Mouse (Mus musculus): ENCODE measurements around the gene Canx. TPM values are rescaled to one million over a fixed set of nuclear protein-coding genes. Genes with fewer than 3 reads are reported as not detected.

Canx gene
- polyA plus RNA-seq, 1 experiment from 2014 or later: 248 TPM

DNA sequence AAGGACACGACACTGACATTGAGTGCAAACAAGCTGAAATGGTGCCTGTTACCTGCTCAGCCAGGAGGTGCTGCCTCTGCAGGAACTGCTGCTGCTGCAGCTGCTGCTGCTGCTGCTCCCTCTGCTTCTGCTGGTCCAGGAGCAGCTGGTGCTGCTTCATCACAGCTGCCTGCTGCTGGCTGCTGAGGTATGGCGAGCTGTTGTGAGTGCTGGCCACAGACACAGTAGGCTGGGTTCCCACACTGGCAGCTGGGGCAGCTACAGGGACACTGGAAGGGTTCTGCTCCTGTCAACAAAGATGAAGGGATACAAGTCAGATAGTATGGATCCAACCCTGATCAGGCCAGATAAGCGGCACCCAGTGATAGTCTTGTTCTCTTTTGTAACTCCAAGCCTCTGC is 62.3 kb downstream of the Canx start:
- Histone ChIP-seq H3K9me3 (ENCODE audit: control insufficient read depth, low read length) (no peaks in the 10 kb centered on the region), H3K27ac (ENCODE audit: low read depth, low read length) (no peak overlapping the region), H3K9ac (ENCODE audit: low read length) (no peak overlapping the region), H3K36me3 (ENCODE audit: control insufficient read depth, insufficient read depth, low read length) (peaks cover 17% of the 10 kb centered on the region), H3K4me3 (ENCODE audit: low read depth, low read length) (no peak overlapping the region), H3K4me1 (replicated peaks; ENCODE audit: control insufficient read depth, insufficient read depth, low read length) (no peaks in the 10 kb centered on the region), H3K4me2 (ENCODE audit: low read depth, low read length, severe bottlenecking) (no peak overlapping the region), H3K27me3 (ENCODE audit: control insufficient read depth, insufficient read depth, low read length) (no peaks in the 10 kb centered on the region)
- ATAC-seq (replicated peaks; ENCODE audit: low FRiP score) (no peak), DNase-seq (ENCODE audit: low spot score) (no peak)
- 92% methylated on average over 3 of the region's 3 CpGs for WGBS

DNA sequence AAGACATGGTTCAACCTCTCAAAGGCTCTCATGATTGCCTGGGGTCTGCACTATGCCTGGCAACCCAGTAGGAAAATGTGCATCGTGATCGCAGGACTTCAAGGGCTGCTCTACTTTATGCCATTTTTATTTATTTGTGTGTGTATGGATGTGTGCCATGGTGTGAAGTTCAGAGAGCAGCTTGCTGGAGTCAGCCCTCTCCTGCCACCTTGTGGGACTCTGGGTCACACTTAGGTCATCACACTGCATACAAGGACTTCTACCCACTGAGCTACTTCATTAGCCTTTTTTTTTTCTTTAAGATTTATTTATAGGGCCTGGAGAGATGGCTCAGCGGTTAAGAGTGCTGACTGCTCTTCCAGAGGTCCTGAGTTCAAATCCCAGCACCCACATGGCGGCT is 63.5 kb downstream of the Canx start:
- Histone ChIP-seq H3K27ac (ENCODE audit: low read depth, low read length) (no peak overlapping the region), H3K27me3 (ENCODE audit: control insufficient read depth, insufficient read depth, low read length) (no peaks in the 10 kb centered on the region), H3K4me1 (replicated peaks; ENCODE audit: control insufficient read depth, insufficient read depth, low read length) (no peaks in the 10 kb centered on the region), H3K9me3 (ENCODE audit: control insufficient read depth, low read length) (no peaks in the 10 kb centered on the region), H3K36me3 (ENCODE audit: control insufficient read depth, insufficient read depth, low read length) (peaks cover 22% of the 10 kb centered on the region), H3K4me3 (ENCODE audit: low read depth, low read length) (no peak overlapping the region), H3K4me2 (ENCODE audit: low read depth, low read length, severe bottlenecking) (no peak overlapping the region), H3K9ac (ENCODE audit: low read length) (no peak overlapping the region)
- no peak for ATAC-seq (replicated peaks; ENCODE audit: low FRiP score)
- DNase-seq (ENCODE audit: low spot score): no peak
- WGBS: 87% methylated on average over 4 of the region's 4 CpGs

DNA sequence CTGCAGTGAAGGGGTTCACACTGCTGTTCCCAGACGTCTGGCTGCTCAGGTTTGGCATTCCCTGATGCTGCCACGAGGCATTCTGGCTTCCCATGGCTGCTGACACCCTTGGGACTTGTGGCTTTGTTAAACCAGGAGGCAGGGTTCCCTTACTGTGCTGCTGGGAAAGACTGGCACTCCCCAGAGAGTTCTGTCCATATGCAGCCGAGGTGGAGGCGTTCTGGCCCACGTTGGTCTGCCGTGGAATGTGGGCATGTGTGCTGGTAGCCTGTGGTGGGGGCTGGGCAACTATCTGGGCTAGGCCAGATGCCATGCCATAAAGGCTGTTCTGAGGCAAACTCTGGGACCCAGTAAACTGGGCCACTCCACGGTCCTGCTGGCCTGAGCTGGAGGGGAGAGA is 67.2 kb downstream of the Canx start:
- WGBS: 84% methylated on average over 7 of the region's 7 CpGs
- ATAC-seq (replicated peaks; ENCODE audit: low FRiP score): no peak
- no peak overlapping the region for H3K4me3 ChIP-seq (ENCODE audit: low read depth, low read length)
- no peaks in the 10 kb centered on the region for H3K4me1 ChIP-seq (replicated peaks; ENCODE audit: control insufficient read depth, insufficient read depth, low read length)
- H3K4me2 ChIP-seq (ENCODE audit: low read depth, low read length, severe bottlenecking): no peak overlapping the region
- no peak for DNase-seq (ENCODE audit: low spot score)
- no peak overlapping the region for H3K9ac ChIP-seq (ENCODE audit: low read length)
- H3K9me3 ChIP-seq (ENCODE audit: control insufficient read depth, low read length): no peaks in the 10 kb centered on the region
- H3K27me3 ChIP-seq (ENCODE audit: control insufficient read depth, insufficient read depth, low read length): no peaks in the 10 kb centered on the region
- peaks cover 18% of the 10 kb centered on the region for H3K36me3 ChIP-seq (ENCODE audit: control insufficient read depth, insufficient read depth, low read length)
- no peak overlapping the region for H3K27ac ChIP-seq (ENCODE audit: low read depth, low read length)

DNA sequence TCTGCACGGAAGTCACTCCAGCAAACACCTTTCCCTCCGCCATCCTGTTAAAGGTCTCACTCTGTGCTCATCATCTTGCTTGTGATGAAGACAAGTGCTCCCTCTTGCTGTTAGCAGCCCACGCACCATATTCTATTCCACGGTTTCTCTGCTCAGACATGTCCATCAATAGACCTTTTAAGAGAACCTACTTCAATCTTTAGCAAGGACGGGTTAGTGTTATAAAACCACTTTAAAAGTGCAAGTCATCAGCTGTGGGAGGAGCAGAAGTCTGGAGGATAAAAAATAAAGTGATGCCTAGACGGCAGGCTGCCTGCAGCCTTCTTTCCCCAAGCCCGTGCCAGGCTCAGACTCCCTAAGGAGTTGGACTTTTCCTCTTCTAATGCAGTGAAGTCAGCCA is 68.9 kb downstream of the Canx start:
- no peak for ATAC-seq (replicated peaks; ENCODE audit: low FRiP score)
- Histone ChIP-seq H3K9me3 (ENCODE audit: control insufficient read depth, low read length) (no peaks in the 10 kb centered on the region), H3K4me2 (ENCODE audit: low read depth, low read length, severe bottlenecking) (no peak overlapping the region), H3K27me3 (ENCODE audit: control insufficient read depth, insufficient read depth, low read length) (no peaks in the 10 kb centered on the region), H3K36me3 (ENCODE audit: control insufficient read depth, insufficient read depth, low read length) (peaks cover 10% of the 10 kb centered on the region; the same call in 1 of the 2 replicates), H3K27ac (ENCODE audit: low read depth, low read length) (no peak overlapping the region), H3K4me3 (ENCODE audit: low read depth, low read length) (no peak overlapping the region), H3K9ac (ENCODE audit: low read length) (no peak overlapping the region), H3K4me1 (replicated peaks; ENCODE audit: control insufficient read depth, insufficient read depth, low read length) (no peaks in the 10 kb centered on the region)
- 89% methylated on average over 7 of the region's 7 CpGs for WGBS
- DNase-seq (ENCODE audit: low spot score): no peak

DNA sequence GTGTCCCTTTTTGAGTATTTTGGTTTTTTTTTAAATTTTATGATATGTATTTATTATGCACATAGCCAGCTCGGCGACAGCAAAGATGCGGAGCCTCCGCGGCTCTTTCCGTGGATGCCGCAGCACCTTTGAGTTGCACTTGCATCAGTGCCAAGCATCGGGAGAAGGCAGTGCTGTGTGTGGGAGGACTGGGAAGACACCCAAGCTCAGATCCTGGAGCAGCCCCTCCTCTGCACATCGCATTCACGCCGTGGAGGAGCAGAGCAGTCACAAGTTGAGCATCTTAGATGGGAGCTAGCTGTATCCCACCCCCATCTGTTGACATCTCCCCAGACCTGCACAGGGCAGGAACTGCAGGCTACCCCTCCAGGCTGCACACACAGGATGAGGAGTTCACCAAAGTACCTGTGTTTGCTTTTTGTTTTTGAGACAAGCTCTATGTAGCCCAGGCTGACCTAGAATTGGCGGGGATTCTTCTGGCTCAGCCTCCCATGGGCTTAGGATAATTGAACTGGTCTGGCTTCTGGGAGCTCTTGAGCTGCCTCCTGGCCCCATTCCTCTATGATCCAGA is 71.4 kb downstream of the Canx start:
- ATAC-seq (replicated peaks; ENCODE audit: low FRiP score) (no peak), DNase-seq (ENCODE audit: low spot score) (no peak)
- Histone ChIP-seq H3K36me3 (ENCODE audit: control insufficient read depth, insufficient read depth, low read length) (peaks cover 10% of the 10 kb centered on the region; the same call in 1 of the 2 replicates), H3K4me1 (replicated peaks; ENCODE audit: control insufficient read depth, insufficient read depth, low read length) (no peaks in the 10 kb centered on the region), H3K27ac (ENCODE audit: low read depth, low read length) (no peak overlapping the region), H3K4me3 (ENCODE audit: low read depth, low read length) (no peak overlapping the region), H3K9ac (ENCODE audit: low read length) (no peak overlapping the region), H3K4me2 (ENCODE audit: low read depth, low read length, severe bottlenecking) (no peak overlapping the region), H3K9me3 (ENCODE audit: control insufficient read depth, low read length) (no peaks in the 10 kb centered on the region), H3K27me3 (ENCODE audit: control insufficient read depth, insufficient read depth, low read length) (no peaks in the 10 kb centered on the region)
- 82% methylated on average over 12 of the region's 12 CpGs for WGBS

DNA sequence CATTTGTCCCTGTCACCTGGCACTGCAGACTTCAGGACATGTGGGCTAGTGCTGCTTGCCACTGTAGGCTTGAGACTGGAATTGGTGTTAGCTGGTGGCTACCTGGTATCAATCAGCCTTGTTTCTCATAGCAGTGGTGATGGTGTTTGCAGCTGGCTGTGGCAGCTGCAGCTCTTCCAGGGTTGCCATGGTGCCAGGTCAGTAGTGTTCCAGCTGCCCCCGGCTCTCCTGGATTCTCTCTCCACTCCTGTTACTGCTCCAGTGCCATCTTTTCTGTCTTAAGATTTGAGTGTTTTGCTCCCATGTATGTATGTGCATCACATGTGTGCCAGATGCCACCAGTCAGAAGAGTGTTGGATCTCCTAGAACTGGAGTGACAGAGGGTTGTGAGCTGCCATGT is 72.1 kb downstream of the Canx start:
- DNase-seq (ENCODE audit: low spot score): no peak
- WGBS: 71% methylated on average over 1 of the region's 1 CpGs
- ATAC-seq (replicated peaks; ENCODE audit: low FRiP score): no peak
- Histone ChIP-seq H3K4me3 (ENCODE audit: low read depth, low read length) (no peak overlapping the region), H3K4me1 (replicated peaks; ENCODE audit: control insufficient read depth, insufficient read depth, low read length) (no peaks in the 10 kb centered on the region), H3K4me2 (ENCODE audit: low read depth, low read length, severe bottlenecking) (no peak overlapping the region), H3K9me3 (ENCODE audit: control insufficient read depth, low read length) (no peaks in the 10 kb centered on the region), H3K27me3 (ENCODE audit: control insufficient read depth, insufficient read depth, low read length) (no peaks in the 10 kb centered on the region), H3K27ac (ENCODE audit: low read depth, low read length) (no peak overlapping the region), H3K9ac (ENCODE audit: low read length) (no peak overlapping the region), H3K36me3 (ENCODE audit: control insufficient read depth, insufficient read depth, low read length) (peaks cover 7% of the 10 kb centered on the region; the same call in 1 of the 2 replicates)

DNA sequence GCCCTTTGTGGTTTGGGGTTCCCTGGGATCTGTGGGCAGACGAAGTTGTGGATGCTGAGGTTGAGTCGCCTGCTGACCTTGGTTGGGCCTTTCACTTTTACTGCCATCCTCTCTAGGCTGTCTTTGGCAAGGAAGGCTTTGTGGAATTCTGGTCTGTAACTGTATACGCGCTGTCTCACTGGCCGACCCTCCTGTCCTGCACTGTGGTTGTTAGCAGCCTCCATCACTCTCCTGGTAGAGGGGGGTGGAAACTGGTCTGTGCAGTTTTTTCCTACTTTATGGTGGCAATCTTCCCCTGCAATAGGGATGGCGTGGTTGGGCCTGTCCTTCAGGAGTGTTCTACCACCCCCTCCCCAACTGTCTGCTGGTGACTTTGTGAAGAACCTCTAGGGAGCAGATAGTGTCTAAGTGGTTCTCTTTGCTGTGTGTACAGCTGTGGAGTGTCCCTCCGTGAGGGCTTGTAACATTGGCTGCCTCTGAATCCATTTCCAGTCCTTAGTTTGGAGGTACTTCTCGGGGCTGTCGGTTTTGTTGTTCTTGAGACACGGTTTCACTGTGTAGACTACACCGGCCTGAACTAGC is 72.7 kb downstream of the Canx start:
- no peak overlapping the region for H3K9ac ChIP-seq (ENCODE audit: low read length)
- H3K9me3 ChIP-seq (ENCODE audit: control insufficient read depth, low read length): no peaks in the 10 kb centered on the region
- 76% methylated on average over 11 of the region's 11 CpGs for WGBS
- no peak for DNase-seq (ENCODE audit: low spot score)
- ATAC-seq (replicated peaks; ENCODE audit: low FRiP score): no peak
- peaks cover 6% of the 10 kb centered on the region; the same call in 1 of the 2 replicates for H3K36me3 ChIP-seq (ENCODE audit: control insufficient read depth, insufficient read depth, low read length)
- no peaks in the 10 kb centered on the region for H3K27me3 ChIP-seq (ENCODE audit: control insufficient read depth, insufficient read depth, low read length)
- no peaks in the 10 kb centered on the region for H3K4me1 ChIP-seq (replicated peaks; ENCODE audit: control insufficient read depth, insufficient read depth, low read length)
- H3K4me2 ChIP-seq (ENCODE audit: low read depth, low read length, severe bottlenecking): no peak overlapping the region
- no peak overlapping the region for H3K4me3 ChIP-seq (ENCODE audit: low read depth, low read length)
- no peak overlapping the region for H3K27ac ChIP-seq (ENCODE audit: low read depth, low read length)

DNA sequence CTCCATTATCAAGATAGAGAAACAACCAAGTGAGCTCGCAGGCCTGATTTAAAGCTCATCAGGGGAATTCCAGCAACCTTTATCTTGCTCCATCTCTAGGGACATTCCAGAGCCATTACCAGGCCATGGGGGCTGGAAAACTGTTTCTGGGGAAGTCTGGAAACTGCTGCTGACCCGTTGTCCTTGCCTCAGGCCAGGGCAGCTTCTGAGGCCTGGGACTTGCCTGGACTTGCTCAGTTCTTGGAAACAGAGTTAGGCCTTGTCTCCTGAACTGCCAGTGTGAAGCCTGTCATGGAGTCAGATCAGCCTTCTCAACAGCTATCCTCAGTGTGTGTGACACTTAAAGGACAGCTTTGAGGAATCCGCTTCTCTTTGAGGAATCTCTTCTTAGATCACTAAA is 73.3 kb downstream of the Canx start:
- H3K36me3 ChIP-seq (ENCODE audit: control insufficient read depth, insufficient read depth, low read length): peaks cover 2% of the 10 kb centered on the region; the same call in 1 of the 2 replicates
- no peaks in the 10 kb centered on the region for H3K9me3 ChIP-seq (ENCODE audit: control insufficient read depth, low read length)
- ATAC-seq (replicated peaks; ENCODE audit: low FRiP score): no peak
- no peak for DNase-seq (ENCODE audit: low spot score)
- H3K9ac ChIP-seq (ENCODE audit: low read length): no peak overlapping the region
- H3K4me1 ChIP-seq (replicated peaks; ENCODE audit: control insufficient read depth, insufficient read depth, low read length): no peaks in the 10 kb centered on the region
- 71% methylated on average over 3 of the region's 3 CpGs for WGBS
- no peak overlapping the region for H3K27ac ChIP-seq (ENCODE audit: low read depth, low read length)
- H3K4me3 ChIP-seq (ENCODE audit: low read depth, low read length): no peak overlapping the region
- no peaks in the 10 kb centered on the region for H3K27me3 ChIP-seq (ENCODE audit: control insufficient read depth, insufficient read depth, low read length)
- no peak overlapping the region for H3K4me2 ChIP-seq (ENCODE audit: low read depth, low read length, severe bottlenecking)

All from forebrain, embryonic 11.5 days (tissue).